Mouse (Mus musculus): ENCODE data around the gene Paqr3. TPM values are rescaled to one million over a fixed set of nuclear protein-coding genes. Genes with fewer than 3 reads are reported as not detected.

Gene Paqr3
- total and polyA plus RNA-seq, 2 experiments from 2014 or later = 12.1 to 51.8 TPM

GRCm38 (mm10) chr5:97065746-97066145, 45.6 kb downstream of the Paqr3 start:
- TF ChIP-seq CTCF (IDR thresholded peaks at IDR 0.05) = no peak
- no peak overlapping the region for H3K4me2 ChIP-seq (ENCODE audit: low read depth, low read length, poor library complexity, severe bottlenecking)
- no peak overlapping the region for H3K9ac ChIP-seq (replicated peaks; ENCODE audit: low read length, poor library complexity, severe bottlenecking)
- ATAC-seq (ENCODE audit: low FRiP score) = no peak
- H3K27me3 ChIP-seq (ENCODE audit: insufficient read depth, low read length) = no peaks in the 10 kb centered on the region
- H3K9me3 ChIP-seq (ENCODE audit: low read length) = no peaks in the 10 kb centered on the region
- no peak overlapping the region for H3K27ac ChIP-seq (ENCODE audit: low read depth, low read length)
- no peaks in the 10 kb centered on the region for H3K4me1 ChIP-seq (ENCODE audit: insufficient read depth, low read length)
- WGBS = 91% methylated on average over 4 of the region's 4 CpGs
- H3K4me3 ChIP-seq (ENCODE audit: low read depth, low read length) = no peak overlapping the region
- peaks cover 35% of the 10 kb centered on the region for H3K36me3 ChIP-seq (ENCODE audit: insufficient read depth, low read length)
- no peak for DNase-seq (ENCODE audit: low spot score)

GRCm38 (mm10) chr5:97062041-97062440, 49.4 kb downstream of the Paqr3 start:
- Histone ChIP-seq H3K27ac (ENCODE audit: low read depth, low read length) (no peak overlapping the region), H3K9ac (replicated peaks; ENCODE audit: low read length, poor library complexity, severe bottlenecking) (no peak overlapping the region), H3K4me2 (ENCODE audit: low read depth, low read length, poor library complexity, severe bottlenecking) (no peak overlapping the region), H3K4me1 (ENCODE audit: insufficient read depth, low read length) (no peaks in the 10 kb centered on the region), H3K4me3 (ENCODE audit: low read depth, low read length) (no peak overlapping the region), H3K36me3 (ENCODE audit: insufficient read depth, low read length) (peaks cover 28% of the 10 kb centered on the region), H3K9me3 (ENCODE audit: low read length) (no peaks in the 10 kb centered on the region), H3K27me3 (ENCODE audit: insufficient read depth, low read length) (no peaks in the 10 kb centered on the region)
- WGBS = 76% methylated on average over 1 of the region's 1 CpGs
- DNase-seq (ENCODE audit: low spot score) (no peak), ATAC-seq (ENCODE audit: low FRiP score) (no peak)
- TF ChIP-seq CTCF (IDR thresholded peaks at IDR 0.05) = no peak

- no peak for TF ChIP-seq CTCF (IDR thresholded peaks at IDR 0.05)
- Histone ChIP-seq H3K4me3 (ENCODE audit: low read depth, low read length) (no peak overlapping the region), H3K9ac (replicated peaks; ENCODE audit: low read length, poor library complexity, severe bottlenecking) (no peak overlapping the region), H3K9me3 (ENCODE audit: low read length) (no peaks in the 10 kb centered on the region), H3K4me1 (ENCODE audit: insufficient read depth, low read length) (no peaks in the 10 kb centered on the region), H3K27ac (ENCODE audit: low read depth, low read length) (no peak overlapping the region), H3K27me3 (ENCODE audit: insufficient read depth, low read length) (no peaks in the 10 kb centered on the region), H3K4me2 (ENCODE audit: low read depth, low read length, poor library complexity, severe bottlenecking) (no peak overlapping the region), H3K36me3 (ENCODE audit: insufficient read depth, low read length) (peaks cover 27% of the 10 kb centered on the region)
- DNase-seq (ENCODE audit: low spot score) = no peak
- ATAC-seq (ENCODE audit: low FRiP score) = no peak
- WGBS = 56% methylated on average over 3 of the region's 3 CpGs
These were observed 50.5 kb downstream of the Paqr3 start for GRCm38 (mm10) chr5:97060864-97061263.

- 87% methylated on average over 12 of the region's 12 CpGs for WGBS
- no peaks in the 10 kb centered on the region for H3K4me1 ChIP-seq (ENCODE audit: insufficient read depth, low read length)
- H3K27ac ChIP-seq (ENCODE audit: low read depth, low read length) = no peak overlapping the region
- H3K4me3 ChIP-seq (ENCODE audit: low read depth, low read length) = no peak overlapping the region
- peaks cover 10% of the 10 kb centered on the region for H3K36me3 ChIP-seq (ENCODE audit: insufficient read depth, low read length)
- DNase-seq (ENCODE audit: low spot score) (no peak), ATAC-seq (ENCODE audit: low FRiP score) (no peak)
- no peaks in the 10 kb centered on the region for H3K27me3 ChIP-seq (ENCODE audit: insufficient read depth, low read length)
- TF ChIP-seq CTCF (IDR thresholded peaks at IDR 0.05) = no peak
- H3K4me2 ChIP-seq (ENCODE audit: low read depth, low read length, poor library complexity, severe bottlenecking) = no peak overlapping the region
- no peaks in the 10 kb centered on the region for H3K9me3 ChIP-seq (ENCODE audit: low read length)
- H3K9ac ChIP-seq (replicated peaks; ENCODE audit: low read length, poor library complexity, severe bottlenecking) = no peak overlapping the region
These were observed 54.5 kb downstream of the Paqr3 start for GRCm38 (mm10) chr5:97056791-97057450.

- Histone ChIP-seq H3K4me1 (ENCODE audit: insufficient read depth, low read length) (no peaks in the 10 kb centered on the region), H3K9ac (replicated peaks; ENCODE audit: low read length, poor library complexity, severe bottlenecking) (no peak overlapping the region), H3K9me3 (ENCODE audit: low read length) (no peaks in the 10 kb centered on the region), H3K27ac (ENCODE audit: low read depth, low read length) (no peak overlapping the region), H3K4me2 (ENCODE audit: low read depth, low read length, poor library complexity, severe bottlenecking) (no peak overlapping the region), H3K36me3 (ENCODE audit: insufficient read depth, low read length) (peaks cover 10% of the 10 kb centered on the region), H3K27me3 (ENCODE audit: insufficient read depth, low read length) (no peaks in the 10 kb centered on the region), H3K4me3 (ENCODE audit: low read depth, low read length) (no peak overlapping the region)
- no peak for ATAC-seq (ENCODE audit: low FRiP score)
- TF ChIP-seq CTCF (IDR thresholded peaks at IDR 0.05) = no peak
- no peak for DNase-seq (ENCODE audit: low spot score)
- WGBS = 72% methylated on average over 3 of the region's 3 CpGs
These were observed 55.0 kb downstream of the Paqr3 start for GRCm38 (mm10) chr5:97056359-97056758.

- peaks cover 6% of the 10 kb centered on the region; the same call in 1 of the 2 replicates for H3K36me3 ChIP-seq (ENCODE audit: insufficient read depth, low read length)
- WGBS = 2% methylated on average over 1 of the region's 1 CpGs
- DNase-seq (ENCODE audit: low spot score) = peak; percentile 87
These were observed 55.8 kb downstream of the Paqr3 start for GRCm38 (mm10) chr5:97055511-97056068.

More at GRCm38 (mm10) chr5:97055511-97056068, 55.8 kb downstream of the Paqr3 start:
- no peak overlapping the region for H3K9ac ChIP-seq (replicated peaks; ENCODE audit: low read length, poor library complexity, severe bottlenecking)
- H3K4me2 ChIP-seq (ENCODE audit: low read depth, low read length, poor library complexity, severe bottlenecking) = no peak overlapping the region
- H3K27ac ChIP-seq (ENCODE audit: low read depth, low read length) = no peak overlapping the region
- TF ChIP-seq CTCF (IDR thresholded peaks at IDR 0.05) = peak; percentile 91
- H3K4me1 ChIP-seq (ENCODE audit: insufficient read depth, low read length) = no peaks in the 10 kb centered on the region
- no peaks in the 10 kb centered on the region for H3K9me3 ChIP-seq (ENCODE audit: low read length)
- ATAC-seq (ENCODE audit: low FRiP score) = peak; percentile 38; the same call in 1 of the 2 replicates
- no peaks in the 10 kb centered on the region for H3K27me3 ChIP-seq (ENCODE audit: insufficient read depth, low read length)
- no peak overlapping the region for H3K4me3 ChIP-seq (ENCODE audit: low read depth, low read length)

All from midbrain, postnatal 0 days (tissue).